Mouse (Mus musculus) adipose tissue, adult 10 weeks (tissue): ENCODE measurements around the gene Hoxd11. TPM values are rescaled to one million over a fixed set of nuclear protein-coding genes. Genes with fewer than 3 reads are reported as not detected.

ENCODE experiments used
- polyA plus RNA-seq: library from polyadenylated mRNA; stranded (reverse); fragments of 350-450 nt; fragmentation: Illumina TruSeq; extraction: RNeasy Lipid Tissue Mini Kit (QIAGEN cat#74804); gene quantifications from one replicate; pipeline ENCODE4 v1.2.3, GENCODE M21; 2014; ENCODE audit warnings: low read depth, low replicate concordance

The Hoxd11 gene
- polyA plus RNA-seq: not detected

DNA sequence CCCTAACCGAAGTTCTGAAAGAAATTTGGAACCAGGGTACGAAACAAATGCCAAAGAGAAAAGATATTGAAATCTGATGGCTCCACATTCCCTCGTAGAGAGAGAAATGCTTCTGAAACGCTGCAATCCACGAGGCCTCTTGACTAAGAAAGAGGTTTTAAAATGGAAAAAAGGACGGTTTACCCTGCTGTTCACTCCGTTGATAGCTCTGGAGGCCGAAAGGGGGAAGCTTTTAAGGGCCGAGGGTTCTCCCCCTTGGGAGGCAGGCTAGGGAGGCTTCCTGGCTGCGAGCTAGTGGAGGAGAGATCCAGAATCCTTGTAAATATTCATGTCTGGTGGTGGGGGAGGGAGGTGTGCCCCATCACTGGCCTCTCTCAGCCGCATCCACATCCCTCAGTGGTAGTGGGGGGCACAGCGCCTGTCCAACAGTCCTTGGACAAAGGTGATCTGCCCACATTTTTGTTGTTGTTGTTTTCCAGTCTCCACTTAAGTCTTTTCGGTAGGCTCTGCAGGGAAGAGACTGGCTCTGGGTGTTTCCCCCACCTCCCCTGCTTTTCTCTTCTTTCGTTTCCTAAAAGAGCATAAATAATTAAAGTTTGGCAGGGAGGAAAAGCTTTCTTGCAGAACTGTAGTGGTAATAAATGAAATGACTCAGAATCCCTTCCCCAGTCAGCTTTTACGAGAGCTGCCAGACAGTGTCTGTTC, at the start of gene Hoxd11:
Gene Hoxd11, plus strand, starts transcription at position 667 of the 705 bp plus-strand sequence.

GRCm38 (mm10) chr2:74659507-74660005, 19.8 kb upstream of the Hoxd11 start, which contains the start of gene Evx2:
Gene Evx2 (minus strand): TSS chr2:74659557.

DNA sequence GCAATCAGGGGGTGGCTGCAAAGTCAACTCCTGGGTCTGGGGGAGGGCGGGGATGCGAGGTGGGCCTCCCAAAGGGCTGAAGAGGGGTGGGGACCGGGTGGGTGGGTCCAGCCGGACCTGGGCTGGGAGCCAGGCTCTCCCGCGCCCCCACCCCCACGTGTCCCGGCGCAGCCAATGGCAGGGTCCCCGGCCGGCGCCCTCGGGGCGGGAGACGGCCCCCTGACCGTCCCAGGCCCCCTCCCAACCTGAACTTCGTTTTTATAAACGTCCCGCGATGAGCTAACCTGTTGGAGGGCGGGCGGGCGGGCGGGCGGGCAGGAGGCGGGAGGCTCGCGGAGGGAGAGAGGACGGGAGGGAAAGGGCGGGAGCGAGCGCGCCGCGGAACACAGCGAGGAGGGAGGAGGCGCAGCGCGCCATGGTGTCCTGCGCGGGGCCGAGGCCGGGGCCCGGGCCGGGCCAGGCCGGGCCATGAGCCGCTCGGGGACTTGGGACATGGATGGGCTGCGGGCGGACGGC, 11.5 kb upstream of the Hoxd11 start, which contains the start of gene Hoxd13:
Gene Hoxd13, plus strand, starts transcription at position 469 of the 516 bp plus-strand sequence.

DNA sequence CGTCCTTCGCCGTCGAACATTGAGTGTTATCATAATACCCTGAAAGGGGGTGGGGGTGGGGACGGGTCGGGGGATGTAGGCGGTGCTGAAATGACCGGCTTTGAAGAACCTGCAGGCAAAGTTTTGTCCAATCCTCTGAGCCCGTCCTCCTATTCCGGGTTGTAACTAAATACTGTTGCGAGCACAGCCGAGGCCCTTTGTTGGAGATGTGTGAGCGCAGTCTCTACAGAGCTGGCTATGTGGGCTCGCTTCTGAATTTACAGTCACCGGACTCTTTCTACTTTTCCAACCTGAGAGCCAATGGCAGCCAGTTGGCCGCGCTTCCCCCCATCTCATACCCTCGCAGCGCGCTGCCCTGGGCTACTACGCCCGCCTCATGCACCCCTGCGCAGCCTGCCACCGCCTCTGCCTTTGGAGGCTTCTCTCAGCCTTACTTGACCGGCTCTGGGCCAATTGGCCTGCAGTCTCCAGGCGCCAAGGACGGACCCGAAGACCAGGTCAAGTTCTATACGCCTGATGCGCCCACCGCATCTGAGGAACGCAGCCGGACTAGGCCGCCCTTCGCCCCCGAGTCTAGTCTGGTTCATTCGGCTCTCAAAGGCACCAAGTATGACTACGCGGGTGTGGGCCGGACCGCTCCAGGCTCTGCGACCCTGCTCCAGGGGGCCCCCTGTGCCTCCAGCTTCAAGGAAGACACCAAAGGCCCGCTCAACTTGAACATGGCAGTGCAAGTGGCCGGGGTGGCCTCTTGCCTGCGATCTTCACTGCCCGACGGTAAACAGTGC, 4.3 kb upstream of the Hoxd11 start, which contains the start of gene Hoxd12:
Gene Hoxd12, plus strand, starts transcription at position 133 of the 785 bp plus-strand sequence.

GRCm38 (mm10) chr2:74691022-74691951, 11.9 kb downstream of the Hoxd11 start, which contains the start of gene Hoxd10:
Gene Hoxd10 (plus strand): TSS chr2:74691924.

DNA sequence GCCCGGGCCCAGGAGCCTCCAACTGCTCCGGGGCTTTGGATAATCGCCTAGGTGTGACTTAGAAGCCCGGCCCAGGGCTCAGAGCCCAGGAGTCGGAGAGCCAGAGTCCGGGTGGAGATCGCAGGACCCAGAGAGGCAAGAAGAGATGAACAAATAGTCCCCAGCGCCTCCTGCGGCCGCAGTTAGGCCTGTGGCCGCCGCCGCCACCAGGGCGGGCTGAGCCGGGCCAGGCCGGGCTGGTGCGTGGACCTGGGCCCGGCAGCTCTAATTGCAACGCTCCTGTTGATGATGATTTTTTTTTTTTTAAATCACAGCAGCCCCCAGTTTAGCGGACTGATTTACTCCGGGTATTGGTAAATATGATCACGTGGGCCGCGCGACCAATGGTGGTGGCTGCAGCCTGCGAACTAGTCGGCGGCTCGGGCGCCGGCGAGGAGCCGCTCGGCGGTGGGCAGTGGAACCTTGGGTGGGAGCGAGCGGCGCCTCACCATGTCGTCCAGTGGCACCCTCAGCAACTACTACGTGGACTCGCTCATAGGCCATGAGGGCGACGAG, 18.3 kb downstream of the Hoxd11 start, which contains the start of gene Hoxd9:
Gene Hoxd9, plus strand, starts transcription at position 161 of the 555 bp plus-strand sequence.

GRCm38 (mm10) chr2:74704393-74704998, 25.1 kb downstream of the Hoxd11 start, which contains the start of gene Hoxd8:
Gene Hoxd8 (plus strand): TSS chr2:74704615.

DNA sequence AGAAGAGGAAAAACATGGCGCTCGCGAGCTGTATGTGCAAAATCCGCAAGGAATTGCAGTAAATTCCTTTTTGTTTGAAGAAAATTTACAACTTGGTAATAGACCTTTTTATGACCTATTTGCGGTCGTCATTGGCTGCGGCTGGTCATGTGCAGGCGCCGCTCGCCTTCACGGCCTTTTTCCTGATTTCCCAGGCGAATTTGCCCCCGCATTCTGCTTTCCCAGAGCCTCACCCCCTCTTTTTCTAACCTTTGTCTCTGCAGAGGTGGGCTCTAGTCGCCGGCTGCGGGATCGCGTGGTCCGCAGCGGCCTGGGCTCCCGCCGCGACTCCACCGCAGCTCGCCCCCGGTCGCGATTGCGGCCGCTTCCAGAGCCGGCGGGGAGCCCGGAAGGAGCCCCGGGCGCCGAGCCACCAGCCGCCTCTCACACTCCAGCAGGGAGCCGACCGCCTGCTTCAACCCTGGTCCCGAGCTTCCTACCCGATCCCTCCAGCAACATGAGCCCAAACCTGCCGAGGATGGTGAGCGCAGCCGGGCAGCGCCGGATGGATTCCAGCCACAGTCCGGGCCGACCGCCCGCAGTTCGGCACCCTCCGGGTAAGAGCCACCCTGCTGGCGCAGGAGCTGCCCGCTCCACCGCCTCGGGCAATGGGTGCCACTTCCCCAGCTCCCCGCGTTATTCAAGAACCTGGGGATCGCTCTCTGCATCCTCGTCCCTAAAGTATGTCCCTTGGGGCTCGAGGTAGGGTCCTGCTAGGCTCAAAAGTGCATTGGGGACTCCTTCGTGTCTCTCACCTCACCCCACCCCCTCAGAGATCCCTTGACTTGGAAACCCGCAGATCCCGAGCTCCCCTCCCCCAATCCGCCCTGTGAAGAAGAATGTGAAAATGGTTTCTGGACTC, 32.6 kb downstream of the Hoxd11 start, which contains the start of the genes Hoxd3 and Hoxd4:
Gene Hoxd3, plus strand, starts transcription at position 207 of the 901 bp plus-strand sequence.
Gene Hoxd4, plus strand, starts transcription at position 209 of the 901 bp plus-strand sequence.

GRCm38 (mm10) chr2:74726551-74726950, 47.2 kb downstream of the Hoxd11 start, which contains the start of gene Gm28230:
Gene Gm28230 (plus strand): TSS chr2:74726728.

Other genes starting within 250 kb of the Hoxd11 start
- 14.4 TPM for gene Lnpk, start 100.1 kb upstream of the Hoxd11 start, polyA plus RNA-seq
- gene Evx2, start 20.0 kb upstream of the Hoxd11 start, polyA plus RNA-seq: not detected
- not detected for gene Hoxd13, start 11.2 kb upstream of the Hoxd11 start, polyA plus RNA-seq
- not detected for gene Hoxd12, start 4.5 kb upstream of the Hoxd11 start, polyA plus RNA-seq
- 1.1 TPM for gene Hoxd10, start 12.4 kb downstream of the Hoxd11 start, polyA plus RNA-seq
- 31.1 TPM for gene Hoxd9, start 18.2 kb downstream of the Hoxd11 start, polyA plus RNA-seq
- 99.7 TPM for gene Hoxd8, start 25.1 kb downstream of the Hoxd11 start, polyA plus RNA-seq
- 25.9 TPM for gene Hoxd3, start 32.4 kb downstream of the Hoxd11 start, polyA plus RNA-seq
- 111 TPM for gene Hoxd4, start 32.4 kb downstream of the Hoxd11 start, polyA plus RNA-seq
- 23.8 TPM for gene Gm28230, start 47.2 kb downstream of the Hoxd11 start, polyA plus RNA-seq
- gene Hoxd1, start 83.4 kb downstream of the Hoxd11 start, polyA plus RNA-seq: 0.32 TPM
- gene Mtx2, start 146.2 kb downstream of the Hoxd11 start, polyA plus RNA-seq: 48.5 TPM